ENCODE assay signal across 9 mouse cellular contexts in the genomic region with DNA sequence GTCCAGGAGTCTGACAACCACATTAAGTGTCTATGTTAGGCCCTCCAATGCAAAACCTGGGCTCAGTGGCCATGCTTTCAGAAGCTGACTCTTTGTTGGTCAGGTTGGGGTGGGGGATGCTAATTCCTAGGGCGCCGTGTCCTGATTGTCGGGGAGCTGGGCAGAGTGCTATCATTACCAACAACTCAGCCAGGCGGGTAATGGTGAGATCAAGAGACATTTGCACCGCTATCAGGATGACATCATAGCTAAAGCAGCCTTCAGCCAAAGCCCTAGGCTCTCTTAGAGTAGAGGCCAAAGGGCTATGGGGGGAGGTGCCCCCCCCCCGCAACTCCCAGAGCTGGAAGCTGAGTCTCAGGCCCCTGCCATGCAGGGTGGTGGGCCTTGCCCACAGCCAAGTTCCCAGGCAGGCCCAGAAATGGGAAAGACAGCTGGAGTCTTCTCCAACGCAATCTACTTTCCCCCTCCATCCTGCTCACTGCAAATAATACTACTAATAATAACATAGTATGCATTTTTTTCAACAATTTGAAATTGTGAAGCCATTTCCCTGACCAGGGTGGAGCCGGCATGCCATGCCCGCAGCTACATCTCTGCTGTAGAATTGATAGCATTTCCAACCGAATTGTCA. TPM values are rescaled to one million over a fixed set of nuclear protein-coding genes. Genes with fewer than 3 reads are reported as not detected.
DNase-seq lines count a peak whose midpoint lies in the region; ATAC-seq and TF ChIP-seq lines count a peak whose summit lies in the region.
"Had no signal": no experiment of that assay in that cellular context is flagged by ENCODE, and none has a peak within 500 bp of the region (broad histone marks: within the 10 kb centered on the region; RNA-seq: fewer than 3 reads in every experiment).

No protein-coding gene starts in this region.

- peak overlapping the region; percentile 99 for H3K4me2 ChIP-seq in forebrain, postnatal 0 days (ENCODE audit: low read depth)
- peak overlapping the region; percentile 92 for H3K4me2 ChIP-seq in midbrain, embryonic 12.5 days (replicated peaks)

- H3K27me3 ChIP-seq in E14TG2a.4 (ENCODE audit: insufficient read depth, low read length) = peaks cover 91% of the 10 kb centered on the region
- no peaks in the 10 kb centered on the region for H3K27me3 ChIP-seq in forebrain, postnatal 0 days (ENCODE audit: insufficient read depth, low read length)
- no peaks in the 10 kb centered on the region for H3K27me3 ChIP-seq in midbrain, embryonic 12.5 days

- peak overlapping the region; percentile 56 for H3K9ac ChIP-seq in forebrain, postnatal 0 days
- H3K9ac ChIP-seq in midbrain, embryonic 12.5 days (replicated peaks) = peak overlapping the region; percentile 62

- ATAC-seq in forebrain, postnatal 0 days = no peak
- no peak for ATAC-seq in midbrain, embryonic 12.5 days (ENCODE audit: low FRiP score, low read depth)
- ATAC-seq in inflammation-experienced regulatory T-cells, adult 6 months = no peak

- H3K27ac ChIP-seq in gastrocnemius, adult 2 months = no peak overlapping the region
- H3K27ac ChIP-seq in forebrain, postnatal 0 days (ENCODE audit: low read depth, low read length) = no peak overlapping the region
- peak overlapping the region; percentile 94; the same call in 1 of the 2 replicates for H3K27ac ChIP-seq in midbrain, embryonic 12.5 days (replicated peaks)

- DNase-seq in gastrocnemius, adult 2 months = no peak
- DNase-seq in gastrocnemius, adult 8-10 months (ENCODE audit: low spot score in 2 of 2) = no peak
- DNase-seq in forebrain, postnatal 0 days = no peak
- no peak for DNase-seq in cerebellum, adult 11 months
- no peak for DNase-seq in adrenal gland, postnatal 14 days
- DNase-seq: lung, postnatal 36 days had no signal

- no peaks in the 10 kb centered on the region for H3K9me3 ChIP-seq in E14TG2a.4 (ENCODE audit: low read length)
- no peaks in the 10 kb centered on the region for H3K9me3 ChIP-seq in forebrain, postnatal 0 days (ENCODE audit: low read length)
- no peaks in the 10 kb centered on the region for H3K9me3 ChIP-seq in midbrain, embryonic 12.5 days

- intact Hi-C loops in gastrocnemius, adult 2 months (cut with DNase I) = no loop called here

- no peak for TF ChIP-seq CTCF in gastrocnemius, adult 2 months (IDR thresholded peaks at IDR 0.05)
- no peak for TF ChIP-seq CTCF in E14TG2a.4 (conservative IDR thresholded peaks at IDR 0.05; ENCODE audit: low read length)
- no peak for TF ChIP-seq CTCF in forebrain, postnatal 0 days (IDR thresholded peaks at IDR 0.05; ENCODE audit: low read depth)

- peaks cover 25% of the 10 kb centered on the region for H3K4me1 ChIP-seq in E14TG2a.4 (replicated peaks; ENCODE audit: low read depth, low read length)
- 0 out of 2 replicates have a peak, but pooled peaks cover 10% of the 10 kb centered on the region for H3K4me1 ChIP-seq in forebrain, postnatal 0 days (ENCODE audit: insufficient read depth)
- peaks cover 46% of the 10 kb centered on the region for H3K4me1 ChIP-seq in midbrain, embryonic 12.5 days

- peak overlapping the region; percentile 74 for H3K4me3 ChIP-seq in gastrocnemius, adult 2 months
- H3K4me3 ChIP-seq in E14TG2a.4 (replicated peaks; ENCODE audit: low read length) = peak overlapping the region; percentile 75
- peak overlapping the region; percentile 58 for H3K4me3 ChIP-seq in forebrain, postnatal 0 days (ENCODE audit: low read depth, low read length)
- peak overlapping the region; percentile 62 for H3K4me3 ChIP-seq in midbrain, embryonic 12.5 days

- 9% methylated on average over 10 of the region's 10 CpGs for WGBS in forebrain, postnatal 0 days
- WGBS in midbrain, embryonic 12.5 days = 6% methylated on average over 10 of the region's 10 CpGs

- no peaks in the 10 kb centered on the region for H3K36me3 ChIP-seq in E14TG2a.4 (ENCODE audit: insufficient read depth, low read length)
- no peaks in the 10 kb centered on the region for H3K36me3 ChIP-seq in forebrain, postnatal 0 days (ENCODE audit: insufficient read depth)
- H3K36me3 ChIP-seq in midbrain, embryonic 12.5 days = no peaks in the 10 kb centered on the region

RNA-seq across cellular contexts. Expression of gene Zfp536, which starts 5.0 kb away (rescaled TPM):
- 1 to 10 TPM in 1 of 2 experiments, under 1 TPM in 1; 0.61 to 1.2 TPM for total RNA-seq in gastrocnemius, adult 2 months (2021)
- total RNA-seq in gastrocnemius, adult 8-10 months (2022) = under 1 TPM; 0.31 to 0.70 (median 0.50) TPM
- total RNA-seq in forebrain, postnatal 0 days (2014; rRNA removed) = 24.3 and 34.9 TPM in 2 replicates
- 8.1 and 17.0 TPM in 2 replicates for polyA plus RNA-seq in forebrain, postnatal 0 days (2015; fragmentation: Nextera tagmentation; extraction: Ambion mirVana)
- 43.5 and 48.9 TPM in 2 replicates for polyA plus RNA-seq in midbrain, embryonic 12.5 days (2016; fragmentation: Nextera tagmentation; extraction: Ambion mirVana)
- total RNA-seq in adrenal gland, postnatal 14 days (2021) = 6.3 and 6.8 TPM in 2 replicates
- polyA plus RNA-seq in inflammation-experienced regulatory T-cells, adult 6 months (2017; shearing (Covaris generic)) = under 1 TPM in 2 of 3 experiments, not detected in 1; 0.23 to 0.59 TPM
